Mouse (Mus musculus) thymus, adult 2 months (tissue): ENCODE data around the gene Kcnh1.

Experiments
- CTCF ChIP-seq: fragments of 200-500 bp; IDR thresholded peaks from 2 replicates; pipeline ENCODE4 v1.5.1; 2012; ENCODE audit warnings: mild to moderate bottlenecking, control low read depth, low read length, moderate library complexity, borderline replicate concordance; ENCODE audit not compliant: control insufficient read depth, poor library complexity, insufficient read depth; ENCODE audit errors: extremely low read depth
- POLR2A ChIP-seq: fragments of 200-500 bp; IDR thresholded peaks from 2 replicates; pipeline ENCODE4 v1.6.1; 2012; ENCODE audit warnings: mild to moderate bottlenecking, low read length, control low read depth, moderate library complexity; ENCODE audit not compliant: control insufficient read depth, poor library complexity, insufficient read depth; ENCODE audit errors: extremely low read depth

DNA sequence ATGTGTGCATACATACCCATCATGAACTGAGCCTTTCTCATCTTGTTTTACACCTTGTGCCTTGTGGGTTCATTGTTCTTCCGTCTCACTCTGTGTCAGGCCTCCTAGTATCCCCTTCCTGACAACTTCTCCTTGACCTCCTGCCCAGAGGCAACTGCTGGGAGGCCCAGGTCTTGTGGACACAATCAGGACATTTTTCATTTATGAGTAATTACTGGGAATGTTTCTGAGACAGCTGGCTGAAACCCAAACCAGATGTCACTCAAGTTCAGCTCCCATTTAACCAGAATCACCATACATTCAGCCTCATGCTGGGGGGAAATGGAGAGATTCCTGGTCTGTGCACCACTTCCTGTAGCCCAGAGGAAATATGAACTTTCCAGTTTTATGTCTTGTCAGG is 263.9 kb downstream of the Kcnh1 start:
- no peak for TF ChIP-seq POLR2A
- TF ChIP-seq CTCF: no peak
